Mouse (Mus musculus) bone marrow, adult 2 months (tissue): ENCODE results near the gene Ccdc157. TPM values are rescaled to one million over a fixed set of nuclear protein-coding genes. Genes with fewer than 3 reads are reported as not detected.
"Not testable (repeated sequence)": the region's sequence is repeated elsewhere in the genome, so short reads cannot be mapped to it uniquely, and the experiment has no call there.

Source experiments
- H3K27ac ChIP-seq: fragments of 200-500 bp; 2 replicates; pipeline ENCODE4 v1.5.1; 2012; ENCODE audit warnings: low read depth, mild to moderate bottlenecking, control low read depth, inconsistent platforms, low read length; ENCODE audit not compliant: control insufficient read depth, poor library complexity, insufficient read depth
- H3K4me1 ChIP-seq: fragments of 200-500 bp; 2 replicates; pipeline ENCODE4 v1.6.1; 2011; ENCODE audit warnings: low read length; ENCODE audit not compliant: control insufficient read depth, insufficient read depth
- H3K4me3 ChIP-seq: fragments of 200-500 bp; replicated peaks from 2 replicates; pipeline ENCODE3; 2011; ENCODE audit warnings: mild to moderate bottlenecking, low read depth, low read length, control low read depth; ENCODE audit not compliant: control insufficient read depth
- CTCF ChIP-seq: fragments of 200-500 bp; IDR thresholded peaks from 2 replicates; pipeline ENCODE4 v1.5.1; 2011; ENCODE audit warnings: low read length, control low read depth; ENCODE audit not compliant: control insufficient read depth, insufficient read depth
- POLR2A ChIP-seq: fragments of 200-500 bp; IDR thresholded peaks from 2 replicates; pipeline ENCODE4 v1.6.1; 2011; ENCODE audit warnings: low read depth, mild to moderate bottlenecking, control low read depth, low read length, borderline replicate concordance; ENCODE audit not compliant: control insufficient read depth
- WGBS: fragments of 180-500 bp; shearing (Covaris S2); methylation state at CpG from one replicate; pipeline ENCODE4 v1.1.7; 2018; 5-methylcytosine and 5-hydroxymethylcytosine counted together
- polyA plus RNA-seq: library from polyadenylated mRNA; stranded (reverse); fragments of >200 nt; gene quantifications from 2 replicates; pipeline ENCODE4 v1.2.4, GENCODE M21; 2011; ENCODE audit warnings: low replicate concordance; ENCODE audit not compliant: missing spikeins, insufficient read depth, insufficient read length

The Ccdc157 gene
- polyA plus RNA-seq, 1 experiment = 5.0 TPM

DNA sequence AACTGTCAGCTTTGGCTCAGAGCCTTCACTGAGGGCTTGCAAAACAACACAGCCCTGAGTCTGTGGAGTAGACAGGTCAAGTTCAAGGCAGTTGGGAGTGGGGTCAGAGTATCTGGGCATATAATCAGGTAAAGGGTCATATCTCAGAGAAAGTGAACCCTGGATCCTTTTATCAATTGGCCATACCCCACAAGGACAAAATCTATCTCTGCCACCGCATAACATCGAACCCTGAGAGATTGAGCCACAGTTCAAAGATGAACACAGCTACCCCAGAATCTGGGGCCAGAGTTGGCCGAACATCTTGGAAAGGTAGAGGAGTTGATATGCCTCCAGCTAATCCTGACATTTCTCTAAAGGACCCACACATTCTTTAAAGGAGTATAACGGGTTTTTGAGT lies 48.1 kb downstream of the Ccdc157 start:
- peaks cover 1% of the 10 kb centered on the region; the same call in 1 of the 2 replicates for H3K4me1 ChIP-seq
- H3K27ac ChIP-seq = no peak overlapping the region
- H3K4me3 ChIP-seq = no peak overlapping the region
- TF ChIP-seq POLR2A = no peak
- 83% methylated on average over 4 of the region's 4 CpGs for WGBS

DNA sequence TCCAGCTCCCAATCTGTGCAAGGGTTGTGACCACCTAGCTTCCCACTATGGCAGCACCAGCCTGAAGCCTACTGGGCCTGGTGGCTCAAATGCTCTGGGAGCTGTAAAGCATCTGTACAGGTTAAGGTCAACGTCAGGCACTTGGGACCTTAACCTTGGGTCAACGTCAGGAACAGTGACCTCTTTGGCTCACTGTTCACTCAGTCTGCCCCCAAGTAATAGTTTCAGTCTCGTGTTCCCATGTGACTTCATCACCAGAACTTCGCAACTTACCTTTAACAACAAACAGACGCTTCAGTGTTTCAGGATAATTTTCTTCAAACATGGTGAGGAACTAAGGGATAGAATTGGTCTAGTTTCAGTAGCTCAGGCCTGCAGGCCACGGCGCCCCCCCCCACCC lies 51.4 kb downstream of the Ccdc157 start:
- TF ChIP-seq POLR2A (no peak), CTCF (no peak)
- no peaks in the 10 kb centered on the region for H3K4me1 ChIP-seq
- H3K27ac ChIP-seq = no peak overlapping the region
- no peak overlapping the region for H3K4me3 ChIP-seq
- 89% methylated on average over 7 of the region's 7 CpGs for WGBS

DNA sequence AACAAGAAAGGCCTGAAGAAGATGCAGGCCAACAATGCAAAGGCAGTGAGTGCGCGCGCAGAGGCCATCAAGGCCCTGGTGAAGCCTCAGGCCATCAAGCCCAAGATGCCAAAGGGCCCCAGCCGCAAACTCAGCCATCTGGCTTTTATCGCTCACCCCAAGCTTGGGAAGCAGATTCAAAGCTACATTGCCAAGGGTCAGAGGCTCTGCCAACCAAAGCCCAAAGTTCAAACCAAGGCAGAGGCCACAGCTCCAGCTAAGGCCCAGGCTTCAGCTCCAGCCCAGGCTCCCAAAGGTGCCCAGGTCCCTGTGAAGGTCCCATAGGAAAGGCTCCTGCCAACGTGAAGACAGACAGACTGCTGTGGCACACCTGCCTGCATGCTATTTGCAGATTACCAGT lies 52.2 kb downstream of the Ccdc157 start:
- not testable (repeated sequence) for H3K27ac ChIP-seq, H3K4me1 ChIP-seq, H3K4me3 ChIP-seq
- 90% methylated on average over 6 of the region's 6 CpGs for WGBS

DNA sequence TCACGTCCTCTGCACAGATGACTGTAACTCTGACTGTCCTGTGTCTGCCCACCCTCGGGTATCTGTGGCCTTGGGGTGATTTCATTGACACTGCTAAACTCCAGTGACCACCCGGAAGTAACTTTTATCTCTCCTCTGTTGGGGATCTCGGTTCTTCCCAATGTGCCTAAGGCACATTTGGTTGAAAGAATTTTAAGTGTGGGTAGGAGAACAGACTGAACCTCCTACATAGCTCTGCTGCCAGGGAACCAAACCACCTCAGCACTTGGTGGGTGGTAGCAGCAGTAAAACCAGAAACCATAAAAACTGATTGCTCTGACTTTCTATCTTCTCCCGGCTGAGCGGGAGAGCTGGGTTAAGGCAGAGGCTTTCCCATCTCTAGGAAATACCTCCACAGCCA lies 54.6 kb downstream of the Ccdc157 start:
- no peaks in the 10 kb centered on the region for H3K4me1 ChIP-seq
- TF ChIP-seq CTCF (no peak), POLR2A (no peak)
- WGBS = 81% methylated on average over 6 of the region's 6 CpGs
- no peak overlapping the region for H3K27ac ChIP-seq
- no peak overlapping the region for H3K4me3 ChIP-seq

DNA sequence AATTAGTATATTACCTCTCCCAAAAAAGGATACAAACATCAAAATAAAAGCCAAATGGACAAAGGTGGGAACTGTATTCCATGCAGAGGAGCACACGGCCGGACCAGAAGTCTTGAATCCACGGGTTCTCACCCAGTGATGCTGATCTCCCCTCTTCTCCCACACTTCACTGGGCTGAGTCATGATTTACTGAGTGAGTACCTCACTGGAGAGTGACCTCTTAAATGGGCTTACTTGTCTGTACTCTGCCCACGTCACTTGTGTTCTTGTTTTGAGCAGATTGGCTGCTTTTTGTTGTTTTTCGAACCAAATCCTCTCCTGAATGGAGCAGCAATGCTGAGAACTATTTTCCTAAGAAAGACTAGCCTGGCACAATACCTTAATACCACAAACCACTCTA lies 55.1 kb downstream of the Ccdc157 start:
- WGBS = 86% methylated on average over 5 of the region's 5 CpGs
- Histone ChIP-seq H3K27ac (no peak overlapping the region), H3K4me3 (no peak overlapping the region), H3K4me1 (no peaks in the 10 kb centered on the region)
- TF ChIP-seq POLR2A = no peak
- no peak for TF ChIP-seq CTCF

DNA sequence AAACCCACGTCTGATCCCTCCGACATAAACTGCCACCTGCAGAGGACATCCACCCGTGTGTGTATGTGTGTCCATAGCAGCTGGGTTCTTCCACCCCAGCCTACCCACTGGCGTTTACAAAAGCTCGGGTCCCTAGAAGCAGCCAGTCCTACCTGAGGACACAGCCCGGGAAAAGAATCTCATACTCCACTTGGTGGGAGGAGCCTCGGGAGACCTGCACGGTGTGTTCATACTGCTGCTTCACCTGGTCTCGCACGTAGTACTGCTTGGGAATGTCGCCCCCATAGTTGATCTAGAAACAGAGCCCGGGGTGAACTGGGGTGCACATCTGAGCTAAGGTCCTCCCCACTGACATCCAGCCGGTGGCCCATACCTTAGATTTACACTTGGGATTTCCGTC lies 56.6 kb downstream of the Ccdc157 start:
- 87% methylated on average over 14 of the region's 14 CpGs for WGBS
- no peak overlapping the region for H3K27ac ChIP-seq
- H3K4me1 ChIP-seq = no peaks in the 10 kb centered on the region
- H3K4me3 ChIP-seq = no peak overlapping the region
- TF ChIP-seq POLR2A (no peak), CTCF (no peak)

DNA sequence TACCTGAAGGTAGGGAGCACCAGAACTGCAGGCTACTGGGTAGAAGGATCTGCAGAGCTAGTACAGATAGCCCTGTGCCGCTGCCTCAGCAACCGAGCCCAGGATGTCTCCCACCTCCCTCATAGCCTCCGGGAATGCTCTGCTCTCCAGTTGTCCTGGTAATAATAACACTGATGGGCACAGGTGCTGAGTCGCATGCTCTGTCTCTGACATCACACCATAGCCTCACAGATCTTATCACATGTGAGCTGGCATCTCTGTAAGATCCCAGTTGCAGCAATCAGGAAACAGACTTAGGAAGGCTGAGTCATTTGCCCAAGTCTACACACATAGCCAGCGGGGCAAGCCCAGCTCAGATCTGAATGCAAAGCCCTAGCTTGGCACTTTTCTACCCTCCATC lies 58.2 kb downstream of the Ccdc157 start:
- H3K4me1 ChIP-seq = no peaks in the 10 kb centered on the region
- 54% methylated on average over 5 of the region's 5 CpGs for WGBS
- TF ChIP-seq CTCF (no peak), POLR2A (no peak)
- no peak overlapping the region for H3K4me3 ChIP-seq
- H3K27ac ChIP-seq = no peak overlapping the region

DNA sequence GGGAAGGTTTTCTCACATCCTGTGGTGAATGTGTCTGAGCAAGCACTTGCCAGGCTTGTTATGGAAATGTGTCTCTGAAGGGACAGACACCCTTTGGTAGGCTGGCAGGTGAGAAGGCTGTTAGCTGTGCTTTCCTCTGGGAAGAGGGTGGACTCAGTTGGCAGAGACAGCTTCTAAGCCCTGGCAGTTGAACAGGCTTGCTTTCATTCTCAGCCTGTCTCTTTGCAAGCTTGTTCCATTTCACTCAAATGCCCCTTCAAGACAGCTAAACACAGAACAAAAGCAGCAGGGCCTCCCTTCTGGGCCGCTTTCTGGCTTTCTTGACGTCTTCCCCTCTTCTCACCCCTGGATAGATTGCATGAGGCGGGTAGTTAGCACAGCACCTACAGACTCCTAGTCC lies 60.6 kb downstream of the Ccdc157 start:
- Histone ChIP-seq H3K27ac (no peak overlapping the region), H3K4me3 (no peak overlapping the region), H3K4me1 (peaks cover 3% of the 10 kb centered on the region)
- 89% methylated on average over 3 of the region's 3 CpGs for WGBS
- no peak for TF ChIP-seq POLR2A
- TF ChIP-seq CTCF = no peak

DNA sequence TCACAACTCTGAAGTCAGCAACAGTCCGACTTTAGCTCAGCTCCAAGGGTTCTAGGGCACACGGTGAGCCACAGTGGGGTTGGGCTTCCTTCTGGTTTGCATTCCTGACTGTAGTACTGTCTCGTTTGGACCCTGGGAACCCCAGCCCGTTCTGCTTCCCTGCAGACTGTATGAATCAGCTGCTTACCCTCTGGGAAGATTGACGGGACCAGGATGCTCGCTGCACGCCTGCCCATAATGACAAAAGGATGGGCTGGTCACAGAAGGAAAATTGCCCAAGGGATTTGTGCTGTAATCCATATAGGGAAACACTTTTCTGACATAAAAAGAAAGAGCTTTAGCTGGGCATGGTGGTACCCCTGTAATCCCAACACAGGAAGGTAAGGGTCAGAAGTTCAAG lies 61.3 kb downstream of the Ccdc157 start:
- no peak for TF ChIP-seq POLR2A
- TF ChIP-seq CTCF = no peak
- Histone ChIP-seq H3K4me1 (peaks cover 4% of the 10 kb centered on the region), H3K4me3 (no peak overlapping the region), H3K27ac (no peak overlapping the region)
- 88% methylated on average over 7 of the region's 7 CpGs for WGBS
